Mouse (Mus musculus): ENCODE data around the gene Mbtps1. TPM values are rescaled to one million over a fixed set of nuclear protein-coding genes. Genes with fewer than 3 reads are reported as not detected.
A peak's percentile ranks its signal among the peaks of the same experiment; 100 is the strongest.

The Mbtps1 gene
- polyA plus RNA-seq, 1 experiment: 40.5 TPM

GRCm38 (mm10) chr8:119566367-119566766 is 7.8 kb upstream of the Mbtps1 start:
- Histone ChIP-seq H3K4me1 (ENCODE audit: control insufficient read depth, insufficient read depth, insufficient read length) (peaks cover 13% of the 10 kb centered on the region; the same call in 1 of the 2 replicates), H3K27ac (ENCODE audit: insufficient read depth, low read length) (no peak overlapping the region), H3K4me3 (ENCODE audit: extremely low read depth, insufficient read depth, insufficient read length) (no peak overlapping the region), H3K27me3 (ENCODE audit: control insufficient read depth, insufficient read depth, low read length) (no peaks in the 10 kb centered on the region), H3K36me3 (ENCODE audit: control insufficient read depth, insufficient read depth, low read length) (peaks cover 32% of the 10 kb centered on the region)
- DNase-seq (ENCODE audit: low read depth in 1 of 2, low spot score in 2 of 2): no peak
- TF ChIP-seq CTCF (IDR thresholded peaks at IDR 0.05; ENCODE audit: extremely low read depth, insufficient read depth, insufficient read length, insufficient replicate concordance) (no peak), POLR2A (IDR thresholded peaks at IDR 0.05; ENCODE audit: low read depth, low read length) (no peak)
- WGBS: 91% methylated on average over 11 of the region's 11 CpGs

- WGBS: 40% methylated on average over 14 of the region's 14 CpGs
- H3K27ac ChIP-seq (ENCODE audit: insufficient read depth, low read length): peak overlapping the region; percentile 88
- no peak for TF ChIP-seq POLR2A (IDR thresholded peaks at IDR 0.05; ENCODE audit: low read depth, low read length)
- TF ChIP-seq CTCF (IDR thresholded peaks at IDR 0.05; ENCODE audit: extremely low read depth, insufficient read depth, insufficient read length, insufficient replicate concordance): no peak
- peak; percentile 30 to 48 for DNase-seq (ENCODE audit: low read depth in 1 of 2, low spot score in 2 of 2)
- peaks cover 32% of the 10 kb centered on the region for H3K36me3 ChIP-seq (ENCODE audit: control insufficient read depth, insufficient read depth, low read length)
- H3K4me3 ChIP-seq (ENCODE audit: extremely low read depth, insufficient read depth, insufficient read length): no peak overlapping the region
- no peaks in the 10 kb centered on the region for H3K27me3 ChIP-seq (ENCODE audit: control insufficient read depth, insufficient read depth, low read length)
- H3K4me1 ChIP-seq (ENCODE audit: control insufficient read depth, insufficient read depth, insufficient read length): peaks cover 9% of the 10 kb centered on the region; the same call in 1 of the 2 replicates
Measured at GRCm38 (mm10) chr8:119563849-119564251, 5.3 kb upstream of the Mbtps1 start.

GRCm38 (mm10) chr8:119559402-119559720 is 826 bp upstream of the Mbtps1 start:
- 0 out of 2 replicates have a peak overlapping the region, but pooled peaks have one; percentile 82 for H3K27ac ChIP-seq (ENCODE audit: insufficient read depth, low read length)
- DNase-seq (ENCODE audit: low read depth in 1 of 2, low spot score in 2 of 2): no peak
- H3K4me1 ChIP-seq (ENCODE audit: control insufficient read depth, insufficient read depth, insufficient read length): peaks cover 11% of the 10 kb centered on the region; the same call in 1 of the 2 replicates
- no peak for TF ChIP-seq POLR2A (IDR thresholded peaks at IDR 0.05; ENCODE audit: low read depth, low read length)
- 84% methylated on average over 6 of the region's 6 CpGs for WGBS
- peaks cover 10% of the 10 kb centered on the region; the same call in 1 of the 2 replicates for H3K36me3 ChIP-seq (ENCODE audit: control insufficient read depth, insufficient read depth, low read length)
- H3K4me3 ChIP-seq (ENCODE audit: extremely low read depth, insufficient read depth, insufficient read length): no peak overlapping the region
- no peaks in the 10 kb centered on the region for H3K27me3 ChIP-seq (ENCODE audit: control insufficient read depth, insufficient read depth, low read length)

- Histone ChIP-seq H3K4me3 (ENCODE audit: extremely low read depth, insufficient read depth, insufficient read length) (peak overlapping the region; percentile 87), H3K36me3 (ENCODE audit: control insufficient read depth, insufficient read depth, low read length) (peaks cover 7% of the 10 kb centered on the region; the same call in 1 of the 2 replicates), H3K27me3 (ENCODE audit: control insufficient read depth, insufficient read depth, low read length) (no peaks in the 10 kb centered on the region), H3K27ac (ENCODE audit: insufficient read depth, low read length) (peak overlapping the region; percentile 96), H3K4me1 (ENCODE audit: control insufficient read depth, insufficient read depth, insufficient read length) (peaks cover 4% of the 10 kb centered on the region; the same call in 1 of the 2 replicates)
- 1% methylated on average over 55 of the region's 55 CpGs for WGBS
- TF ChIP-seq POLR2A (IDR thresholded peaks at IDR 0.05; ENCODE audit: low read depth, low read length) (peak; percentile 2; the same call in 1 of the 2 replicates), CTCF (IDR thresholded peaks at IDR 0.05; ENCODE audit: extremely low read depth, insufficient read depth, insufficient read length, insufficient replicate concordance) (no peak)
- DNase-seq (ENCODE audit: low read depth in 1 of 2, low spot score in 2 of 2): peak in 1 of 2 experiments; percentile 76
Measured at GRCm38 (mm10) chr8:119557821-119558602, 523 bp downstream of the Mbtps1 start.

- H3K27me3 ChIP-seq (ENCODE audit: control insufficient read depth, insufficient read depth, low read length): no peaks in the 10 kb centered on the region
- peaks cover 3% of the 10 kb centered on the region; the same call in 1 of the 2 replicates for H3K36me3 ChIP-seq (ENCODE audit: control insufficient read depth, insufficient read depth, low read length)
- peaks cover 4% of the 10 kb centered on the region; the same call in 1 of the 2 replicates for H3K4me1 ChIP-seq (ENCODE audit: control insufficient read depth, insufficient read depth, insufficient read length)
- no peak for DNase-seq (ENCODE audit: low read depth in 1 of 2, low spot score in 2 of 2)
- TF ChIP-seq POLR2A (IDR thresholded peaks at IDR 0.05; ENCODE audit: low read depth, low read length) (no peak), CTCF (IDR thresholded peaks at IDR 0.05; ENCODE audit: extremely low read depth, insufficient read depth, insufficient read length, insufficient replicate concordance) (no peak)
- no peak overlapping the region for H3K4me3 ChIP-seq (ENCODE audit: extremely low read depth, insufficient read depth, insufficient read length)
- WGBS: 49% methylated on average over 9 of the region's 9 CpGs
- no peak overlapping the region for H3K27ac ChIP-seq (ENCODE audit: insufficient read depth, low read length)
Measured at GRCm38 (mm10) chr8:119557132-119557531, 1.4 kb downstream of the Mbtps1 start.

GRCm38 (mm10) chr8:119555861-119556260 is 2.7 kb downstream of the Mbtps1 start:
- no peaks in the 10 kb centered on the region for H3K27me3 ChIP-seq (ENCODE audit: control insufficient read depth, insufficient read depth, low read length)
- no peak for DNase-seq (ENCODE audit: low read depth in 1 of 2, low spot score in 2 of 2)
- H3K4me1 ChIP-seq (ENCODE audit: control insufficient read depth, insufficient read depth, insufficient read length): peaks cover 4% of the 10 kb centered on the region; the same call in 1 of the 2 replicates
- WGBS: 86% methylated on average over 6 of the region's 6 CpGs
- H3K36me3 ChIP-seq (ENCODE audit: control insufficient read depth, insufficient read depth, low read length): no peaks in the 10 kb centered on the region
- no peak overlapping the region for H3K27ac ChIP-seq (ENCODE audit: insufficient read depth, low read length)
- TF ChIP-seq CTCF (IDR thresholded peaks at IDR 0.05; ENCODE audit: extremely low read depth, insufficient read depth, insufficient read length, insufficient replicate concordance) (no peak), POLR2A (IDR thresholded peaks at IDR 0.05; ENCODE audit: low read depth, low read length) (no peak)
- H3K4me3 ChIP-seq (ENCODE audit: extremely low read depth, insufficient read depth, insufficient read length): no peak overlapping the region

- peaks cover 4% of the 10 kb centered on the region; the same call in 1 of the 2 replicates for H3K4me1 ChIP-seq (ENCODE audit: control insufficient read depth, insufficient read depth, insufficient read length)
- H3K36me3 ChIP-seq (ENCODE audit: control insufficient read depth, insufficient read depth, low read length): no peaks in the 10 kb centered on the region
- H3K27ac ChIP-seq (ENCODE audit: insufficient read depth, low read length): no peak overlapping the region
- TF ChIP-seq CTCF (IDR thresholded peaks at IDR 0.05; ENCODE audit: extremely low read depth, insufficient read depth, insufficient read length, insufficient replicate concordance) (no peak), POLR2A (IDR thresholded peaks at IDR 0.05; ENCODE audit: low read depth, low read length) (no peak)
- H3K27me3 ChIP-seq (ENCODE audit: control insufficient read depth, insufficient read depth, low read length): no peaks in the 10 kb centered on the region
- no peak overlapping the region for H3K4me3 ChIP-seq (ENCODE audit: extremely low read depth, insufficient read depth, insufficient read length)
- WGBS: 72% methylated on average over 2 of the region's 2 CpGs
- no peak for DNase-seq (ENCODE audit: low read depth in 1 of 2, low spot score in 2 of 2)
Measured at GRCm38 (mm10) chr8:119552967-119553366, 5.6 kb downstream of the Mbtps1 start.
